In the genomic region with DNA sequence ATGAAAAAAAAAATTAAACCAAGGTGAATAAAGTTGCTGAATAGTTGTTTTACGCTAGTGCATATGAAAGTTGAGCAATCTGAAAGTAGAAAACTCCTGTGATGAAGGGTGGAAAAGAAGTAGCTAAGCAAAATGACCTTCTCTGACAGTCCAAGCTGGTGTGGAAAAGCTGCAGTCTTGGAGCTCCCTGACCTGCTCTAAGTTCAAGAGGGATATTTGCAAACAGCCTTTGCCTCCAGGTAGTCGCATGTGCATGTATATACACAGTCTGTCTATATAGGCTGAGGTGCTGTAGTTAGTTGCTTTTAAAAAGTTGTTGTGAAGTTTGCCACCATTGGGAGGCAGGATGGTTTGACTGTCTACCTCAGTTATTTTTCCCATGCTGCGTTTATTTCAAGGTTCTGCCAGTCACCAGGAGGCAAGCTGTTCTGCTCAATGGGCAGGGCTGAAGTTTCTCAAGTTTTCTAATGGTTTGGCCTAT, we compare ENCODE assay signal across 8 mouse cellular contexts. TPM values are rescaled to one million over a fixed set of nuclear protein-coding genes. Genes with fewer than 3 reads are reported as not detected.
A peak's percentile ranks its signal among the peaks of the same experiment; 100 is the strongest.
DNase-seq lines count a peak whose midpoint lies in the region; ATAC-seq and TF ChIP-seq lines count a peak whose summit lies in the region.

No protein-coding gene starts in this region.

- H3K27me3 ChIP-seq in kidney, adult 2 months (replicated peaks; ENCODE audit: control insufficient read depth, insufficient read depth, low read length), result no peaks in the 10 kb centered on the region
- no peaks in the 10 kb centered on the region for H3K27me3 ChIP-seq in hindbrain, embryonic 12.5 days
- H3K27me3 ChIP-seq in midbrain, embryonic 15.5 days (replicated peaks), result no peaks in the 10 kb centered on the region

- H3K4me2 ChIP-seq in hindbrain, embryonic 12.5 days (replicated peaks), result peak overlapping the region; percentile 61
- peak overlapping the region; percentile 81 for H3K4me2 ChIP-seq in midbrain, embryonic 15.5 days

- no peak for ATAC-seq in hindbrain, embryonic 12.5 days (ENCODE audit: low FRiP score)
- ATAC-seq in midbrain, embryonic 15.5 days (replicated peaks), result no peak

- no peak for TF ChIP-seq CTCF in kidney, adult 2 months (conservative IDR thresholded peaks at IDR 0.05; ENCODE audit: insufficient read depth, insufficient read length, low read depth, low read length)
- no peak for TF ChIP-seq CTCF in bone marrow, adult 2 months (IDR thresholded peaks at IDR 0.05; ENCODE audit: control insufficient read depth, insufficient read depth, low read length)

- H3K4me1 ChIP-seq in kidney, adult 2 months (ENCODE audit: control insufficient read depth, insufficient read depth, low read length), result peaks cover 33% of the 10 kb centered on the region
- H3K4me1 ChIP-seq in bone marrow, adult 2 months (ENCODE audit: control insufficient read depth, insufficient read depth, low read length), result peaks cover 9% of the 10 kb centered on the region
- H3K4me1 ChIP-seq in hindbrain, embryonic 12.5 days, result peaks cover 57% of the 10 kb centered on the region
- H3K4me1 ChIP-seq in midbrain, embryonic 15.5 days, result peaks cover 38% of the 10 kb centered on the region

- no peaks in the 10 kb centered on the region for H3K9me3 ChIP-seq in hindbrain, embryonic 12.5 days (replicated peaks)
- no peaks in the 10 kb centered on the region for H3K9me3 ChIP-seq in midbrain, embryonic 15.5 days

- H3K4me3 ChIP-seq in kidney, adult 2 months (ENCODE audit: insufficient read depth, low read depth, low read length), result peak overlapping the region; percentile 96
- H3K4me3 ChIP-seq in bone marrow, adult 2 months (replicated peaks; ENCODE audit: control insufficient read depth, low read depth, low read length), result peak overlapping the region; percentile 49
- H3K4me3 ChIP-seq in hindbrain, embryonic 12.5 days, result peak overlapping the region; percentile 74
- H3K4me3 ChIP-seq in midbrain, embryonic 15.5 days, result peak overlapping the region; percentile 56

- H3K27ac ChIP-seq in kidney, adult 2 months (ENCODE audit: insufficient read depth, low read depth, low read length), result peak overlapping the region; percentile 40
- H3K27ac ChIP-seq in bone marrow, adult 2 months (ENCODE audit: control insufficient read depth, insufficient read depth, low read depth, low read length, poor library complexity), result peak overlapping the region; percentile 12; the same call in 1 of the 2 replicates
- H3K27ac ChIP-seq in hindbrain, embryonic 12.5 days, result no peak overlapping the region
- no peak overlapping the region for H3K27ac ChIP-seq in midbrain, embryonic 15.5 days

- 12% methylated on average over 3 of the region's 3 CpGs for WGBS in kidney, adult 2 months
- 3% methylated on average over 3 of the region's 3 CpGs for WGBS in bone marrow, adult 2 months
- WGBS in hindbrain, embryonic 12.5 days, result 16% methylated on average over 3 of the region's 3 CpGs
- 7% methylated on average over 3 of the region's 3 CpGs for WGBS in midbrain, embryonic 15.5 days

- no peak for TF ChIP-seq POLR2A in kidney, adult 2 months (IDR thresholded peaks at IDR 0.05; ENCODE audit: low read depth, low read length)
- TF ChIP-seq POLR2A in bone marrow, adult 2 months (IDR thresholded peaks at IDR 0.05; ENCODE audit: borderline replicate concordance, control insufficient read depth, low read depth, low read length), result no peak

- H3K9ac ChIP-seq in hindbrain, embryonic 12.5 days, result peak overlapping the region; percentile 98
- H3K9ac ChIP-seq in midbrain, embryonic 15.5 days, result no peak overlapping the region

- H3K36me3 ChIP-seq in kidney, adult 2 months (ENCODE audit: control insufficient read depth, insufficient read depth, low read length), result no peaks in the 10 kb centered on the region
- H3K36me3 ChIP-seq in hindbrain, embryonic 12.5 days, result no peaks in the 10 kb centered on the region
- H3K36me3 ChIP-seq in midbrain, embryonic 15.5 days (replicated peaks), result no peaks in the 10 kb centered on the region

- peak; percentile 49 for DNase-seq in kidney, adult 2 months
- DNase-seq in kidney, adult 18-20 months, result no peak
- no peak for DNase-seq in cerebellum, adult 8-10 months
- no peak for DNase-seq in frontal cortex, postnatal 36 days (ENCODE audit: low spot score in 2 of 2)
- no peak for DNase-seq in left cerebral cortex, adult 18-20 months (ENCODE audit: low spot score in 2 of 2)

RNA-seq across cellular contexts. Expression of a gene that starts 1.5 kb away (rescaled TPM):
- polyA plus RNA-seq in kidney, adult 2 months (2012; rRNA removed), result 16.3 and 22.6 TPM in 2 replicates
- polyA plus RNA-seq in bone marrow, adult 2 months (2011; ENCODE audit: insufficient read depth, insufficient read length, low replicate concordance, missing spikeins), result 6.6 and 10.9 TPM in 2 replicates
- polyA plus RNA-seq in hindbrain, embryonic 12.5 days (2016; fragmentation: Nextera tagmentation; extraction: Ambion mirVana), result 11.7 and 13.1 TPM in 2 replicates
- 3.9 and 4.5 TPM in 2 replicates for polyA plus RNA-seq in midbrain, embryonic 15.5 days (2015; fragmentation: Nextera tagmentation; extraction: Ambion mirVana)
- 10 to 100 TPM; 15.3 to 18.6 TPM for total RNA-seq in left cerebral cortex, adult 18-20 months (2021)

Comparison
In these comparisons a context has a peak if more than half of its experiments do, and no peak if none do; other contexts are left out.
1. H3K27ac ChIP-seq: peak in kidney, adult 2 months (single experiment) and bone marrow, adult 2 months (single experiment); none in hindbrain, embryonic 12.5 days (single experiment) and midbrain, embryonic 15.5 days (single experiment).
2. Peak in every context shown above with its lines, with median percentiles within 50 percentile points of each other: H3K4me3 ChIP-seq.